Mouse (Mus musculus) olfactory bulb, adult 2 months (tissue): Measurements from ENCODE around the gene Zfp984. TPM values are rescaled to one million over a fixed set of nuclear protein-coding genes. Genes with fewer than 3 reads are reported as not detected.
A peak's percentile ranks its signal among the peaks of the same experiment; 100 is the strongest.
"Not testable (repeated sequence)": the region's sequence is repeated elsewhere in the genome, so short reads cannot be mapped to it uniquely, and the experiment has no call there.

ENCODE experiments used
- H3K27ac ChIP-seq: fragments of 200-500 bp; 2 replicates; pipeline ENCODE4 v1.5.1; 2012; ENCODE audit warnings: low read depth, low read length; ENCODE audit not compliant: insufficient read depth
- H3K4me1 ChIP-seq: fragments of 200-500 bp; 2 replicates; pipeline ENCODE4 v1.6.1; 2012; ENCODE audit warnings: low read length; ENCODE audit not compliant: control insufficient read depth, insufficient read depth
- H3K4me3 ChIP-seq: fragments of 200-500 bp; 2 replicates; pipeline ENCODE4 v1.5.1; 2012; ENCODE audit warnings: mild to moderate bottlenecking, low read depth, low read length, moderate library complexity; ENCODE audit not compliant: insufficient read depth
- CTCF ChIP-seq: fragments of 200-500 bp; IDR thresholded peaks from 2 replicates; pipeline ENCODE4 v1.5.1; 2012; ENCODE audit warnings: low read depth, mild to moderate bottlenecking, low read length, moderate library complexity; ENCODE audit not compliant: insufficient read depth
- POLR2A ChIP-seq: fragments of 200-500 bp; IDR thresholded peaks from 2 replicates; pipeline ENCODE4 v1.6.1; 2012; ENCODE audit warnings: mild to moderate bottlenecking, low read depth, low read length, moderate library complexity; ENCODE audit not compliant: insufficient read depth
- WGBS: fragments of 180-500 bp; shearing (Covaris S2); methylation state at CpG from one replicate; pipeline ENCODE4 v1.1.7; 2018; 5-methylcytosine and 5-hydroxymethylcytosine counted together
- polyA plus RNA-seq: library from polyadenylated mRNA; stranded (reverse); fragments of >200 nt; gene quantifications from 2 replicates; pipeline ENCODE4 v1.2.4, GENCODE M21; 2012; ENCODE audit warnings: low replicate concordance; ENCODE audit not compliant: missing spikeins, insufficient read depth, insufficient read length

Gene Zfp984
- polyA plus RNA-seq: not detected in 2 replicates

GRCm38 (mm10) chr4:147809292-147809965 lies at the start of gene Zfp984:
Gene Zfp984 (minus strand): TSS chr4:147809788.
- H3K27ac ChIP-seq, H3K4me1 ChIP-seq: not testable (repeated sequence)
- WGBS: 16% methylated on average over 15 of the region's 15 CpGs
- H3K4me3 ChIP-seq: peak within 1 kb of the TSS; percentile 29

GRCm38 (mm10) chr4:147850776-147851175 lies 41.2 kb upstream of the Zfp984 start:
- 80% methylated on average over 2 of the region's 2 CpGs for WGBS
- no peak for TF ChIP-seq POLR2A
- TF ChIP-seq CTCF: no peak
- no peak overlapping the region for H3K4me3 ChIP-seq
- H3K27ac ChIP-seq: no peak overlapping the region
- H3K4me1 ChIP-seq: peaks cover 3% of the 10 kb centered on the region; the same call in 1 of the 2 replicates

- Histone ChIP-seq H3K4me1 (peaks cover 3% of the 10 kb centered on the region; the same call in 1 of the 2 replicates), H3K4me3 (peak overlapping the region; percentile 97; the same call in 1 of the 2 replicates), H3K27ac (peak overlapping the region; percentile 16)
- TF ChIP-seq POLR2A: no peak
- no peak for TF ChIP-seq CTCF
- under 1% methylated on average over 4 of the region's 4 CpGs for WGBS
Measured at GRCm38 (mm10) chr4:147848584-147848991, 39.0 kb upstream of the Zfp984 start.

- peak within 1 kb of the TSS; percentile 16 for H3K27ac ChIP-seq
- TF ChIP-seq CTCF: no peak
- no peak for TF ChIP-seq POLR2A
- WGBS: 1% methylated on average over 23 of the region's 23 CpGs
- H3K4me3 ChIP-seq: peak within 1 kb of the TSS; percentile 97
- peaks cover 3% of the 10 kb centered on the region; the same call in 1 of the 2 replicates for H3K4me1 ChIP-seq
Measured at GRCm38 (mm10) chr4:147847614-147848583, 38.3 kb upstream of the Zfp984 start, which contains the start of gene Zfp933. Gene Zfp933 (minus strand): TSS chr4:147848366.

GRCm38 (mm10) chr4:147842871-147843270 lies 33.3 kb upstream of the Zfp984 start:
- Histone ChIP-seq H3K4me1 (no peaks in the 10 kb centered on the region; the same call in 1 of the 2 replicates), H3K4me3 (no peak overlapping the region), H3K27ac (no peak overlapping the region)
- no peak for TF ChIP-seq CTCF
- no peak for TF ChIP-seq POLR2A
- 98% methylated on average over 3 of the region's 3 CpGs for whole genome bisulfite sequencing

GRCm38 (mm10) chr4:147839282-147839681 lies 29.7 kb upstream of the Zfp984 start:
- H3K4me3 ChIP-seq, H3K27ac ChIP-seq, H3K4me1 ChIP-seq: not testable (repeated sequence)
- 100% methylated on average over 22 of the region's 26 CpGs for WGBS

- Histone ChIP-seq H3K4me1 (no peaks in the 10 kb centered on the region), H3K27ac (no peak overlapping the region), H3K4me3 (no peak overlapping the region)
- WGBS: 97% methylated on average over 4 of the region's 4 CpGs
- TF ChIP-seq POLR2A: no peak
- TF ChIP-seq CTCF: no peak
Measured at GRCm38 (mm10) chr4:147824389-147824788, 14.8 kb upstream of the Zfp984 start.

- H3K4me1 ChIP-seq, H3K4me3 ChIP-seq, H3K27ac ChIP-seq: not testable (repeated sequence)
- WGBS: 91% methylated on average over 3 of the region's 3 CpGs
Measured at GRCm38 (mm10) chr4:147821414-147821813, 11.8 kb upstream of the Zfp984 start.

- H3K27ac ChIP-seq, H3K4me1 ChIP-seq, H3K4me3 ChIP-seq: not testable (repeated sequence)
- WGBS: 84% methylated on average over 7 of the region's 7 CpGs
Measured at GRCm38 (mm10) chr4:147819659-147820058, 10.1 kb upstream of the Zfp984 start.
